Mouse (Mus musculus) kidney, adult 2 months (tissue): Measurements from ENCODE around the gene Slc26a8.

Experiments
- CTCF ChIP-seq: fragments of 200-500 bp; conservative IDR thresholded peaks from 2 replicates; pipeline ENCODE4 v1.5.1; 2011; ENCODE audit warnings: low read depth, mild to moderate bottlenecking, control low read depth, low read length, moderate library complexity, mixed read lengths; ENCODE audit not compliant: insufficient read depth, insufficient read length
- POLR2A ChIP-seq: fragments of 200-500 bp; IDR thresholded peaks from one replicate; pipeline ENCODE4 v1.6.1; 2011; ENCODE audit warnings: low read depth, low read length, control low read depth

DNA sequence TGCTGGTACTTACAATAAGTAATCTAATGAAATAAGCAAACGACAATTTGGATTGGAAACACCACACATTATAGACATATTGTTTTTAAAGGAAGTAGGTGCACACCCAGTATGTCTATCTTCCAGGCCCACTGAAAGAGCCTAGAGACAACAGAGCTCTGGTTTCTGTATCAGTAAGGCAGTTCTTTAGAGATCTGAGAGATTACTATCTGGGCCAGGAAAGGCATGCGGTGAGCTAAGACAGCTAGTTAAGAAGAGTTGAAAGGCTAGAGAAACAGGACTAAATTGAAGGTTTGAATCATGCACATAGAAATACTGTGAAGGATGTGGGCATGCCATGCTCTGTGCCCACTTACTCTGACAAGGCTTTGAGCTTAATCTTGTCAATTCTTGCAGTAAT, 77.4 kb downstream of the Slc26a8 start:
- TF ChIP-seq POLR2A, result no peak
- TF ChIP-seq CTCF, result no peak
